Mouse (Mus musculus): ENCODE measurements around the gene Skor1. TPM values are rescaled to one million over a fixed set of nuclear protein-coding genes. Genes with fewer than 3 reads are reported as not detected.
A peak's percentile ranks its signal among the peaks of the same experiment; 100 is the strongest.

Skor1 gene
- polyA plus RNA-seq (2015; fragmentation: Nextera tagmentation; extraction: Ambion mirVana) = not detected in 2 replicates

- peaks cover 100% of the 10 kb centered on the region for H3K27me3 ChIP-seq (ENCODE audit: control insufficient read depth, insufficient read depth, low read depth, low read length)
- H3K9ac ChIP-seq (ENCODE audit: low read depth, low read length) = no peak within 1 kb of the TSS
- WGBS (ENCODE audit: insufficient replicate concordance) = under 1% methylated on average over 70 of the region's 108 CpGs
- no peak within 1 kb of the TSS for H3K27ac ChIP-seq (ENCODE audit: low read length)
- H3K4me1 ChIP-seq (ENCODE audit: control insufficient read depth, low read depth, low read length) = no peaks in the 10 kb centered on the region; the same call in none of the 2 replicates
- no peaks in the 10 kb centered on the region for H3K9me3 ChIP-seq (replicated peaks; ENCODE audit: control insufficient read depth, low read length)
- no peak for ATAC-seq (ENCODE audit: low read depth)
- H3K36me3 ChIP-seq (ENCODE audit: control insufficient read depth, insufficient read depth) = no peaks in the 10 kb centered on the region
- peak within 1 kb of the TSS; percentile 44 for H3K4me3 ChIP-seq (ENCODE audit: low read depth, low read length)
- H3K4me2 ChIP-seq (ENCODE audit: low read depth, low read length) = peak within 1 kb of the TSS; percentile 53
Measured at GRCm38 (mm10) chr9:63148410-63149371, at the start of gene Skor1. Gene Skor1, minus strand, starts transcription at chr9:63148961.

DNA sequence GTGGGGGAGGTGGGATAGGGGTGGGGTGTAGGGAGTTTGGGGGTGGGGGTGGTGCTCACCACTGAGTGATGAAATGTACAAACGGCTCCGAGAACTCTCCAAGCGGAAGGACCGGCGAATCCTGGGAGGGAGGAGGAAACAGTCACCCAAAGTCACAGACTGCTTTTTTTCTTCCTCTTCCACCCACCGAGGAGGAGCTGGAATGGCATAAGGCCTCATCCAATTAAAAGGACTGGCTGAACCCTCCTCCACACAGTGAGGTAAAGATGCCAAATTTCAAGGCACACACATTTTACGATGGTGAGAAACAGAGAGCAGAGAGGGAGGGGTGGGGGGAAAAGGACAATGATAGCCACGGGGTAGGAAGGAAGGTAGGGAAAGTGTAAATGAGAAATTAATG, 48.5 kb upstream of the Skor1 start:
- Histone ChIP-seq H3K9me3 (replicated peaks; ENCODE audit: control insufficient read depth, low read length) (no peaks in the 10 kb centered on the region), H3K4me3 (ENCODE audit: low read depth, low read length) (no peak overlapping the region), H3K27me3 (ENCODE audit: control insufficient read depth, insufficient read depth, low read depth, low read length) (no peaks in the 10 kb centered on the region), H3K4me1 (ENCODE audit: control insufficient read depth, low read depth, low read length) (no peaks in the 10 kb centered on the region), H3K9ac (ENCODE audit: low read depth, low read length) (no peak overlapping the region), H3K4me2 (ENCODE audit: low read depth, low read length) (no peak overlapping the region), H3K36me3 (ENCODE audit: control insufficient read depth, insufficient read depth) (no peaks in the 10 kb centered on the region), H3K27ac (ENCODE audit: low read length) (no peak overlapping the region)
- no peak for ATAC-seq (ENCODE audit: low read depth)
- WGBS (ENCODE audit: insufficient replicate concordance) = 45% methylated on average over 8 of the region's 8 CpGs

DNA sequence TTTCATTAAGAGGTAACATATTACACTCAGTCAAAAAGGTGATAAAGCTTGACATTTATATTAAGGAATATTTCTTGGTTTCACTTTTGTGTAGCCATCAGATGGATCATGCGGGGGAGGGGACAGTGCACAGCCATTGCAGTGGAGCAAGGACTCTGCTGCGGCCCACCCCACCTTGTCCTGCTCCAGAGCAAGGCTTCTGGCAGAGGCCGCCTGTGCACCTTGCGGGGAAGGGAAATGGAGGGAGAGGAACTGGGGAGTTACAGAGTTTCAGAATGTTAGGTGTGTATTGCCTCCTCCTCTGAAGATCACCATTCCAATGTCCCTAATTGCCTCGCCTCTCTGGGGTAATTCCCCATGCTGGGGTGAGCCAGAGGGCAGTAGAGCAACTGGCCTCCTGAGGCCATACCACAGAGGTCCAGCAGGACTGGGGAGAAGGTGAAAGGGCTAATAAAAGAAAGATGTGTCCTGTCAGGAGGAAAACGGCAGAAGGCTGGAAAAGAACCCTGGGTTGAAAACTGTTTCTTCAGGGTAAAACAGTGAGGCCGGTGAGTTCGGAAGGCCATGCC, 47.4 kb upstream of the Skor1 start:
- Histone ChIP-seq H3K27me3 (ENCODE audit: control insufficient read depth, insufficient read depth, low read depth, low read length) (no peaks in the 10 kb centered on the region), H3K9me3 (replicated peaks; ENCODE audit: control insufficient read depth, low read length) (no peaks in the 10 kb centered on the region), H3K4me2 (ENCODE audit: low read depth, low read length) (no peak overlapping the region), H3K4me3 (ENCODE audit: low read depth, low read length) (no peak overlapping the region), H3K27ac (ENCODE audit: low read length) (no peak overlapping the region), H3K36me3 (ENCODE audit: control insufficient read depth, insufficient read depth) (no peaks in the 10 kb centered on the region), H3K9ac (ENCODE audit: low read depth, low read length) (no peak overlapping the region), H3K4me1 (ENCODE audit: control insufficient read depth, low read depth, low read length) (no peaks in the 10 kb centered on the region)
- ATAC-seq (ENCODE audit: low read depth) = no peak
- WGBS (ENCODE audit: insufficient replicate concordance) = 75% methylated on average over 8 of the region's 8 CpGs

DNA sequence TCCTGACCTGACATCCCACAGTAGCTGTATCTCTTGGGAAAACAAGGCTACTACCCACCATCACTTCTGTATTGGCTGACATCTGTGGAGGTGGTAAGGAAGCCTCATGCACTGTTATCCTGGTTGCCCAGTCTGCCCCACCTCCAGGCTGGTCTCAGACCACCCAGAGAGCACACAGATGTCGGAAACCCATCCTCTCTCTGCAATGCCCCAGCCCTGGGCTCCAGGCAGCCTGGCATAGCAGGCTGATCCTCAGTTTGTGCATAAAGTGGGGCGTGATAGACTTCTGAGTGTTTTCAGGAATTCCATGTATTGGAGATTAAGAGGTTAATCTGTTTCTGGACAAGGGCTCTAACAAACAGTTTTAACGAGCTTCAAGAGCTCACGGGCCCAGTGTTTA, 46.8 kb upstream of the Skor1 start:
- ATAC-seq (ENCODE audit: low read depth) = no peak
- no peak overlapping the region for H3K9ac ChIP-seq (ENCODE audit: low read depth, low read length)
- H3K36me3 ChIP-seq (ENCODE audit: control insufficient read depth, insufficient read depth) = no peaks in the 10 kb centered on the region
- no peaks in the 10 kb centered on the region for H3K4me1 ChIP-seq (ENCODE audit: control insufficient read depth, low read depth, low read length)
- WGBS (ENCODE audit: insufficient replicate concordance) = 73% methylated on average over 4 of the region's 4 CpGs
- no peak overlapping the region for H3K27ac ChIP-seq (ENCODE audit: low read length)
- H3K4me2 ChIP-seq (ENCODE audit: low read depth, low read length) = no peak overlapping the region
- no peak overlapping the region for H3K4me3 ChIP-seq (ENCODE audit: low read depth, low read length)
- H3K27me3 ChIP-seq (ENCODE audit: control insufficient read depth, insufficient read depth, low read depth, low read length) = no peaks in the 10 kb centered on the region
- no peaks in the 10 kb centered on the region for H3K9me3 ChIP-seq (replicated peaks; ENCODE audit: control insufficient read depth, low read length)

GRCm38 (mm10) chr9:63194791-63195190, 46.0 kb upstream of the Skor1 start:
- WGBS (ENCODE audit: insufficient replicate concordance) = 74% methylated on average over 9 of the region's 9 CpGs

GRCm38 (mm10) chr9:63192809-63193208, 44.0 kb upstream of the Skor1 start:
- Histone ChIP-seq H3K4me1 (ENCODE audit: control insufficient read depth, low read depth, low read length) (no peaks in the 10 kb centered on the region), H3K9ac (ENCODE audit: low read depth, low read length) (no peak overlapping the region), H3K27ac (ENCODE audit: low read length) (no peak overlapping the region), H3K36me3 (ENCODE audit: control insufficient read depth, insufficient read depth) (no peaks in the 10 kb centered on the region), H3K27me3 (ENCODE audit: control insufficient read depth, insufficient read depth, low read depth, low read length) (no peaks in the 10 kb centered on the region), H3K4me3 (ENCODE audit: low read depth, low read length) (no peak overlapping the region), H3K4me2 (ENCODE audit: low read depth, low read length) (no peak overlapping the region), H3K9me3 (replicated peaks; ENCODE audit: control insufficient read depth, low read length) (no peaks in the 10 kb centered on the region)
- WGBS (ENCODE audit: insufficient replicate concordance) = 71% methylated on average over 4 of the region's 4 CpGs
- no peak for ATAC-seq (ENCODE audit: low read depth)

More at GRCm38 (mm10) chr9:63194791-63195190, 46.0 kb upstream of the Skor1 start:
- no peak overlapping the region for H3K27ac ChIP-seq (ENCODE audit: low read length)
- no peaks in the 10 kb centered on the region for H3K4me1 ChIP-seq (ENCODE audit: control insufficient read depth, low read depth, low read length)
- H3K9me3 ChIP-seq (replicated peaks; ENCODE audit: control insufficient read depth, low read length) = no peaks in the 10 kb centered on the region
- no peaks in the 10 kb centered on the region for H3K27me3 ChIP-seq (ENCODE audit: control insufficient read depth, insufficient read depth, low read depth, low read length)
- no peaks in the 10 kb centered on the region for H3K36me3 ChIP-seq (ENCODE audit: control insufficient read depth, insufficient read depth)
- ATAC-seq (ENCODE audit: low read depth) = no peak
- H3K4me2 ChIP-seq (ENCODE audit: low read depth, low read length) = no peak overlapping the region
- H3K4me3 ChIP-seq (ENCODE audit: low read depth, low read length) = no peak overlapping the region
- H3K9ac ChIP-seq (ENCODE audit: low read depth, low read length) = no peak overlapping the region

DNA sequence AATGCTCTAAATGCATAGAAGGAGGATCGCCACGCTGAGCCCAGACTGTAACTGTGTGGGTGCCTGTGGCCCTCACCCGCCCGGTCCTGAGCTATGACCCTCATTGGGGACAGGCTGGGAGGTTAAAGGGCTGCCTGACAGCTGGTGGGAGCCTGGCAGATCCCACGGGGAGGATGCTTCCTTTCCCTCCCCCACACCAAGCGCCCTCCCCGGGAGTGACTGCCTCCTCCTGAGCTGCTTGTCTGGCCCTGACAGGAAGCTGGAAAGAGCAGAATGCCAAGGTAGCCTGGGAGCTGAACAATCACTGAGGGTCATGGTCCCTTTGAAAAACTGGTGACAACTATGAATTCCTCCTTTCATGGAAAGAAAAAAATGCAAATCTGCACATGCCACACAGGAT, 38.5 kb upstream of the Skor1 start:
- H3K9ac ChIP-seq (ENCODE audit: low read depth, low read length) = no peak overlapping the region
- H3K9me3 ChIP-seq (replicated peaks; ENCODE audit: control insufficient read depth, low read length) = no peaks in the 10 kb centered on the region
- H3K4me1 ChIP-seq (ENCODE audit: control insufficient read depth, low read depth, low read length) = peaks cover 3% of the 10 kb centered on the region; the same call in 1 of the 2 replicates
- no peak overlapping the region for H3K4me3 ChIP-seq (ENCODE audit: low read depth, low read length)
- no peaks in the 10 kb centered on the region for H3K27me3 ChIP-seq (ENCODE audit: control insufficient read depth, insufficient read depth, low read depth, low read length)
- H3K4me2 ChIP-seq (ENCODE audit: low read depth, low read length) = no peak overlapping the region
- WGBS (ENCODE audit: insufficient replicate concordance) = 64% methylated on average over 7 of the region's 7 CpGs
- H3K27ac ChIP-seq (ENCODE audit: low read length) = no peak overlapping the region
- no peaks in the 10 kb centered on the region for H3K36me3 ChIP-seq (ENCODE audit: control insufficient read depth, insufficient read depth)
- ATAC-seq (ENCODE audit: low read depth) = no peak

- no peak for ATAC-seq (ENCODE audit: low read depth)
- Histone ChIP-seq H3K36me3 (ENCODE audit: control insufficient read depth, insufficient read depth) (no peaks in the 10 kb centered on the region), H3K4me3 (ENCODE audit: low read depth, low read length) (no peak overlapping the region), H3K27ac (ENCODE audit: low read length) (no peak overlapping the region), H3K9me3 (replicated peaks; ENCODE audit: control insufficient read depth, low read length) (no peaks in the 10 kb centered on the region), H3K4me1 (ENCODE audit: control insufficient read depth, low read depth, low read length) (peaks cover 3% of the 10 kb centered on the region; the same call in 1 of the 2 replicates), H3K4me2 (ENCODE audit: low read depth, low read length) (no peak overlapping the region), H3K27me3 (ENCODE audit: control insufficient read depth, insufficient read depth, low read depth, low read length) (no peaks in the 10 kb centered on the region), H3K9ac (ENCODE audit: low read depth, low read length) (no peak overlapping the region)
- WGBS (ENCODE audit: insufficient replicate concordance) = 62% methylated on average over 7 of the region's 7 CpGs
Measured at GRCm38 (mm10) chr9:63185249-63185648, 36.5 kb upstream of the Skor1 start.

- H3K27ac ChIP-seq (ENCODE audit: low read length) = no peak overlapping the region
- WGBS (ENCODE audit: insufficient replicate concordance) = 56% methylated on average over 7 of the region's 7 CpGs
Measured at GRCm38 (mm10) chr9:63183864-63184263, 35.1 kb upstream of the Skor1 start.

More at GRCm38 (mm10) chr9:63183864-63184263, 35.1 kb upstream of the Skor1 start:
- no peak for ATAC-seq (ENCODE audit: low read depth)
- Histone ChIP-seq H3K4me3 (ENCODE audit: low read depth, low read length) (no peak overlapping the region), H3K9ac (ENCODE audit: low read depth, low read length) (no peak overlapping the region), H3K27me3 (ENCODE audit: control insufficient read depth, insufficient read depth, low read depth, low read length) (no peaks in the 10 kb centered on the region), H3K36me3 (ENCODE audit: control insufficient read depth, insufficient read depth) (no peaks in the 10 kb centered on the region), H3K4me1 (ENCODE audit: control insufficient read depth, low read depth, low read length) (peaks cover 3% of the 10 kb centered on the region; the same call in 1 of the 2 replicates), H3K4me2 (ENCODE audit: low read depth, low read length) (no peak overlapping the region), H3K9me3 (replicated peaks; ENCODE audit: control insufficient read depth, low read length) (no peaks in the 10 kb centered on the region)
